Mouse (Mus musculus): ENCODE results near the gene Zfp385a. TPM values are rescaled to one million over a fixed set of nuclear protein-coding genes. Genes with fewer than 3 reads are reported as not detected.

Gene Zfp385a
- polyA plus RNA-seq, 1 experiment from 2014 or later: 22.1 TPM

GRCm38 (mm10) chr15:103359869-103360602 lies 20.1 kb upstream of the Zfp385a start:
- no peaks in the 10 kb centered on the region for H3K27me3 ChIP-seq (replicated peaks; ENCODE audit: low read depth, poor library complexity, severe bottlenecking)
- 93% methylated on average over 5 of the region's 5 CpGs for WGBS
- DNase-seq (ENCODE audit: low spot score): no peak
- no peak overlapping the region for H3K27ac ChIP-seq (replicated peaks)
- no peak overlapping the region for H3K4me3 ChIP-seq
- no peaks in the 10 kb centered on the region for H3K9me3 ChIP-seq
- H3K36me3 ChIP-seq (replicated peaks): peaks cover 28% of the 10 kb centered on the region
- H3K4me1 ChIP-seq: peaks cover 37% of the 10 kb centered on the region

- H3K9me3 ChIP-seq: no peaks in the 10 kb centered on the region
- H3K4me3 ChIP-seq: no peak overlapping the region
- peaks cover 28% of the 10 kb centered on the region for H3K4me1 ChIP-seq
- peak overlapping the region; percentile 86 for H3K27ac ChIP-seq (replicated peaks)
- 55% methylated on average over 1 of the region's 1 CpGs for WGBS
- H3K27me3 ChIP-seq (replicated peaks; ENCODE audit: low read depth, poor library complexity, severe bottlenecking): no peaks in the 10 kb centered on the region
- H3K36me3 ChIP-seq (replicated peaks): peaks cover 37% of the 10 kb centered on the region
- DNase-seq (ENCODE audit: low spot score): no peak
Measured at GRCm38 (mm10) chr15:103359122-103359510, 19.2 kb upstream of the Zfp385a start.

DNA sequence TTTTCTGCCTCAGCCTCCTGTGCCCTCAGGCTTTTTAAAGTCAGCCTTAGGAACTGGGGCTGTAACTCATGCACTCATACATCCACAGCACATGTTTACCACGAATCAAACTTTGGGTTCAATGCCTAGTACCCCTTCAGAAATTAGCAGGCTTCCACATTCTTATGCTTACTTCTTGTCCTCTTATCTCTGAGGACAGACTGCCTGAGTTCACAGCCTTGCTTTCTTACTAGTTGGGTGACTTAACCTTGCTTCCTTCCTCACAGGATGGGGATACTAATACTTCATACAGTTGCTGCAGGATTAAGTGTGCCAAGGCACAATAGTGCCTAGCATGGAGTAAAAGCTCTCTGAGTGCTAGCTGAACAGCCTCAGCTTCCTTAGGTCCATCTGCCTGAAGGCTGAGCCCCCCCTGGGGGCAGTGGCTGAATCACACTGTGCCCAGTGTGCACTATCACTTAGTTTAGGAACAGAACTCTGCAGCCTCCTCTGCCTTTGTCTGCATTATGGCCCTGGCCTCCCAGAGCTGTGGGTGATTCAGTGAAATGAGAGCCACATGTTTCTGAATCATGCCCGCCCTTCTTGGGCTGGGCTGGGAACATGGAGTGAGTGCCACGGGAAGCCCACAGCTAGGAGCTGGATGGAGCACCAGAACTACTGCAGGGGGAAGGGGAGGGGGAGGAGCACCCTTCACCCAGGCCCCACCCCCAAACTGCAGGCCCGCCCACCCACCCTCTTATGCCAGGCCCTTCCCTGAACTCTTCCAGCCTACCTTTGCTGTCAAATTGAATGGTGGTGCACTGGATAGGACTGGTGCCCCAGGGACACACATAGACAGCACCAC lies 18.6 kb upstream of the Zfp385a start:
- 31% methylated on average over 4 of the region's 4 CpGs for WGBS
- no peaks in the 10 kb centered on the region for H3K27me3 ChIP-seq (replicated peaks; ENCODE audit: low read depth, poor library complexity, severe bottlenecking)
- DNase-seq (ENCODE audit: low spot score): peak; percentile 70
- H3K27ac ChIP-seq (replicated peaks): peak overlapping the region; percentile 86
- peaks cover 27% of the 10 kb centered on the region for H3K4me1 ChIP-seq
- H3K36me3 ChIP-seq (replicated peaks): peaks cover 43% of the 10 kb centered on the region
- H3K4me3 ChIP-seq: peak overlapping the region; percentile 19; the same call in 1 of the 2 replicates
- H3K9me3 ChIP-seq: no peaks in the 10 kb centered on the region

DNA sequence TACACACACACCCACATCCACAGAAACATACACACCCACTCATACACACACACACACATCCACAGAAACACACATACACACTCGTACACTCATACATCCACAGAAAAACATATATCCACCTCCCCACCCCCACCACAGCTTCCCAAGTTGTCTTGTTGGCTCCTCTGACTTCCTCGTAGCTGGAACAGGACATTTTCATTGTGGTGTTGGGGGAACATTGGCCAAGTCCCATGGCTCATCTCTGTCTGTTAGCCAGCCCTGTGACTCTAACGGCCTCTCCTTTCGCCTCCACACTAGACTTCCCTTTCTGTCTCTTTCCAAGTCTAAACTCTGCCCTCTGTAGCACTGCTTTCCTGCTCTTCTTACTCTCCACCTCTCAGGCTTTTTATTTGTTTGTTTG lies 17.9 kb upstream of the Zfp385a start:
- peaks cover 50% of the 10 kb centered on the region for H3K36me3 ChIP-seq (replicated peaks)
- H3K9me3 ChIP-seq: no peaks in the 10 kb centered on the region
- H3K27ac ChIP-seq (replicated peaks): peak overlapping the region; percentile 86
- no peak for DNase-seq (ENCODE audit: low spot score)
- H3K4me3 ChIP-seq: no peak overlapping the region
- 80% methylated on average over 4 of the region's 4 CpGs for WGBS
- no peaks in the 10 kb centered on the region for H3K27me3 ChIP-seq (replicated peaks; ENCODE audit: low read depth, poor library complexity, severe bottlenecking)
- peaks cover 27% of the 10 kb centered on the region for H3K4me1 ChIP-seq

GRCm38 (mm10) chr15:103356130-103356529 lies 16.2 kb upstream of the Zfp385a start:
- no peak overlapping the region for H3K27ac ChIP-seq (replicated peaks)
- no peak for DNase-seq (ENCODE audit: low spot score)
- H3K9me3 ChIP-seq: no peaks in the 10 kb centered on the region
- no peak overlapping the region for H3K4me3 ChIP-seq
- no peaks in the 10 kb centered on the region for H3K27me3 ChIP-seq (replicated peaks; ENCODE audit: low read depth, poor library complexity, severe bottlenecking)
- peaks cover 22% of the 10 kb centered on the region for H3K4me1 ChIP-seq
- H3K36me3 ChIP-seq (replicated peaks): peaks cover 65% of the 10 kb centered on the region
- 80% methylated on average over 4 of the region's 4 CpGs for WGBS

DNA sequence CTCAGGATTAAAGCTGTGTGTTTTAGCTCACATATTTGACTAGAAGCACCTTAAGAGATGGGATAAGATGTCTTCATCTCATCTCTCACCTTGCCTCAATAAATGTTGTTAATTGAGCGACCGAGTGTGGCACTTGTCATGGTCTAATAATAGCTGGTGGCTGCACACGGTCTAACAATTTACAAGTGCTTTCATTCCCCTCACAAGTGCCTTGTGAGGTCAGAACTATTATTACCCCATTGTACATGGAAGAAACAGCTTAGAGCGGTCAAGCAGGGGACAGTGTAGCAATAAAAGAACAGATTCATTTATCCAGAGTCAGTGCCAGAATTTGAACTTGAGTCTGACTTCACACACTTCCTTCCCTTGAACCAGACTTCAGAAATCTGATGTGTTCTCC lies 15.5 kb upstream of the Zfp385a start:
- Histone ChIP-seq H3K27ac (replicated peaks) (no peak overlapping the region), H3K9me3 (no peaks in the 10 kb centered on the region), H3K36me3 (replicated peaks) (peaks cover 72% of the 10 kb centered on the region), H3K27me3 (replicated peaks; ENCODE audit: low read depth, poor library complexity, severe bottlenecking) (no peaks in the 10 kb centered on the region), H3K4me3 (no peak overlapping the region), H3K4me1 (peaks cover 22% of the 10 kb centered on the region)
- WGBS: 89% methylated on average over 4 of the region's 4 CpGs
- no peak for DNase-seq (ENCODE audit: low spot score)

- H3K36me3 ChIP-seq (replicated peaks): peaks cover 80% of the 10 kb centered on the region
- no peak for DNase-seq (ENCODE audit: low spot score)
- H3K4me3 ChIP-seq: no peak overlapping the region
- peaks cover 21% of the 10 kb centered on the region for H3K4me1 ChIP-seq
- 84% methylated on average over 2 of the region's 2 CpGs for WGBS
- no peaks in the 10 kb centered on the region for H3K9me3 ChIP-seq
- no peak overlapping the region for H3K27ac ChIP-seq (replicated peaks)
- no peaks in the 10 kb centered on the region for H3K27me3 ChIP-seq (replicated peaks; ENCODE audit: low read depth, poor library complexity, severe bottlenecking)
Measured at GRCm38 (mm10) chr15:103354690-103355089, 14.8 kb upstream of the Zfp385a start.

DNA sequence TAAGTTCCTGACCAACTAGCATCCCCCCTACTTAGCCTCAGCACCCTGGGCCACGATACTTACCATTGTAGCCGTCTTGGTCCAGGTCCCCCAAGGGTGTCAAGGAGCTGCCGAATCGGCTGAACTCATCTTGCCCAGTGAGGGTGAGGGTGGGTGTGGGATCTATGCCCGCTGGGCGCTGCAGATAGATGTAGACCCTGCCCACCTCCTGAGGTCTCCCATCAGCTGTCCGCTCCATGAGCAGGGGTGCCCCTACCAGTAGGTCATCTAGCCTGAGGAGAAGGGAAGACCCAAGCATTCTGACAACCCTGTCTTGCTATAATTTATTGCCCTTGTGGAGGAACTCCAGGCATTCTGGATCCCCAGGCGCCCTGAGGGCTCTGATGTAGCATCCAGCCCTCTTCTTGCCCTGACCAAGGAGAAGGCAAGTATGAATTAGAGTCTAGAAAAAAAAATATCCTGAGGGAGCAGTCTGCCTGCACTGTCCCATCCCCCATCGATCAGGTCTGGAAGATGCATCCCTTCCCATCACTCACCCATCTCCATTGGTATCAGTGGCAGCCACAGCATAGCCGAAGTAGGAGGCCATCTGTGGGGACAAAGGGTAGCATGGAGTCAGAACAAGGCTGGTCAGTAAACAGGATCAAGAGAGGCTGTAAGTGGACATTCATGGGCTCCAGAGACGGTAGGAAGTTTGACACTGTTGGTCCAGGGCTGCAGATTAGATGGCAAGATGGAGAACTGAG lies 13.8 kb upstream of the Zfp385a start:
- DNase-seq (ENCODE audit: low spot score): no peak
- no peak overlapping the region for H3K27ac ChIP-seq (replicated peaks)
- H3K4me1 ChIP-seq: peaks cover 11% of the 10 kb centered on the region
- H3K27me3 ChIP-seq (replicated peaks; ENCODE audit: low read depth, poor library complexity, severe bottlenecking): no peaks in the 10 kb centered on the region
- no peaks in the 10 kb centered on the region for H3K9me3 ChIP-seq
- WGBS: 93% methylated on average over 11 of the region's 11 CpGs
- no peak overlapping the region for H3K4me3 ChIP-seq
- peaks cover 90% of the 10 kb centered on the region for H3K36me3 ChIP-seq (replicated peaks)

GRCm38 (mm10) chr15:103352856-103353255 lies 13.0 kb upstream of the Zfp385a start:
- Histone ChIP-seq H3K4me1 (peaks cover 2% of the 10 kb centered on the region; the same call in 1 of the 2 replicates), H3K36me3 (replicated peaks) (peaks cover 98% of the 10 kb centered on the region), H3K27ac (replicated peaks) (no peak overlapping the region), H3K4me3 (no peak overlapping the region), H3K27me3 (replicated peaks; ENCODE audit: low read depth, poor library complexity, severe bottlenecking) (no peaks in the 10 kb centered on the region), H3K9me3 (no peaks in the 10 kb centered on the region)
- WGBS: 55% methylated on average over 4 of the region's 4 CpGs
- DNase-seq (ENCODE audit: low spot score): peak; percentile 71

DNA sequence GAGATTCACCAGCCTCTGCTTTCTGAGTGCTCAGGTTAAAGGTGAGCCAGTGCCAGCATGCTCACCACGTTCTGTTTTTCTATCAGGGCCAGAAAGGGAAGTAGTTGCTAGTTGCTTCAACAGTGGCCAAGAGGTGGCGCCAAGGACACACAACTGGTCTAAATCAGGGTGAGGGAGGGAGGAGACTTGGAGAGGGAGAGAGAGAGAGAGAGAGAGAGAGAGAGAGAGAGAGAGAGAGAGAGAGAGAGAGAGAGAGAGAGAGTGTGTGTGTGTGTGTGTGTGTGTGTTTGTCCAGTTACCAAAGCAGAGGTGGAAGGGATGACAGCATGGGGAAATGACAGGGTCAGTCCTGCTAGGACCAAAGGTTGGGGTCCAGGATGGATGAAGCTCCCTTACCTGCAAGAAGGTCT lies 7.4 kb upstream of the Zfp385a start:
- Histone ChIP-seq H3K36me3 (replicated peaks) (peaks cover 86% of the 10 kb centered on the region), H3K27me3 (replicated peaks; ENCODE audit: low read depth, poor library complexity, severe bottlenecking) (no peaks in the 10 kb centered on the region), H3K4me3 (no peak overlapping the region), H3K27ac (replicated peaks) (no peak overlapping the region), H3K9me3 (no peaks in the 10 kb centered on the region), H3K4me1 (peaks cover 5% of the 10 kb centered on the region)
- DNase-seq (ENCODE audit: low spot score): peak; percentile 64
- WGBS: 5% methylated on average over 2 of the region's 2 CpGs

GRCm38 (mm10) chr15:103345789-103346188 lies 5.9 kb upstream of the Zfp385a start:
- no peaks in the 10 kb centered on the region for H3K9me3 ChIP-seq
- WGBS: 90% methylated on average over 6 of the region's 6 CpGs
- DNase-seq (ENCODE audit: low spot score): no peak
- peaks cover 72% of the 10 kb centered on the region for H3K36me3 ChIP-seq (replicated peaks)
- peaks cover 20% of the 10 kb centered on the region for H3K4me1 ChIP-seq
- H3K27me3 ChIP-seq (replicated peaks; ENCODE audit: low read depth, poor library complexity, severe bottlenecking): peaks cover 14% of the 10 kb centered on the region
- H3K4me3 ChIP-seq: no peak overlapping the region
- H3K27ac ChIP-seq (replicated peaks): no peak overlapping the region

GRCm38 (mm10) chr15:103343556-103343955 lies 3.7 kb upstream of the Zfp385a start:
- no peak for DNase-seq (ENCODE audit: low spot score)
- Histone ChIP-seq H3K27me3 (replicated peaks; ENCODE audit: low read depth, poor library complexity, severe bottlenecking) (peaks cover 36% of the 10 kb centered on the region), H3K9me3 (no peaks in the 10 kb centered on the region), H3K4me3 (no peak overlapping the region), H3K27ac (replicated peaks) (no peak overlapping the region), H3K4me1 (peaks cover 42% of the 10 kb centered on the region), H3K36me3 (replicated peaks) (peaks cover 49% of the 10 kb centered on the region)

Measured in embryonic facial prominence, embryonic 10.5 days (tissue).